Mouse (Mus musculus): Measurements from ENCODE around the gene Spock2. TPM values are rescaled to one million over a fixed set of nuclear protein-coding genes. Genes with fewer than 3 reads are reported as not detected.
A peak's percentile ranks its signal among the peaks of the same experiment; 100 is the strongest.
"Not testable (repeated sequence)": the region's sequence is repeated elsewhere in the genome, so short reads cannot be mapped to it uniquely, and the experiment has no call there.

The Spock2 gene
- polyA plus RNA-seq, 1 experiment from 2014 or later, result 20.4 TPM

DNA sequence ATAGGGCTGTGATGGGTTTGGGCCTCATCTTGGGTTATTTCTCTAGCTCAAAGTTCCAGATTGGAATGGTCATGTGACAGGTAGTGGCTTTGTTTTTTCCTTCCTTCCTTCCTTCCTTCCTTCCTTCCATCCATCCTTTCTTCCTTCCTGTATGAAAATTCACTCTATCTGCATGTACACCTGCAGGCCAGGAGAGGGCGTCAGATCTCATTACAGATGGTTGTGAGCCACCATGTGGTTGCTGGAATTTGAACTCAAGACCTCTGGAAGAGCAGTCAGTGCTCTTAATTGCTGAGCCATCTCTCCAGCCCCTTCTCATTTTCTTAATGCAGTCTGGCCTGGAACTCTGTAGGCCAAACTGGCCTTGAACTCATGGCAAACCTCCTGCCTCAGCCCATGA, 30.0 kb downstream of the Spock2 start:
- not testable (repeated sequence) for H3K4me3 ChIP-seq; H3K27ac ChIP-seq; H3K9me3 ChIP-seq; H3K27me3 ChIP-seq (ENCODE audit: insufficient read depth, poor library complexity, severe bottlenecking); H3K36me3 ChIP-seq; DNase-seq (ENCODE audit: low spot score)
- H3K4me1 ChIP-seq (replicated peaks), result peaks cover 20% of the 10 kb centered on the region
- 64% methylated on average over 1 of the region's 1 CpGs for WGBS

GRCm38 (mm10) chr10:60136935-60137334, 30.9 kb downstream of the Spock2 start:
- Histone ChIP-seq H3K36me3 (no peaks in the 10 kb centered on the region), H3K27me3 (ENCODE audit: insufficient read depth, poor library complexity, severe bottlenecking) (no peaks in the 10 kb centered on the region), H3K4me1 (replicated peaks) (peaks cover 20% of the 10 kb centered on the region), H3K4me3 (no peak overlapping the region), H3K9me3 (no peaks in the 10 kb centered on the region), H3K27ac (no peak overlapping the region)
- no peak for DNase-seq (ENCODE audit: low spot score)
- WGBS, result 78% methylated on average over 7 of the region's 7 CpGs

DNA sequence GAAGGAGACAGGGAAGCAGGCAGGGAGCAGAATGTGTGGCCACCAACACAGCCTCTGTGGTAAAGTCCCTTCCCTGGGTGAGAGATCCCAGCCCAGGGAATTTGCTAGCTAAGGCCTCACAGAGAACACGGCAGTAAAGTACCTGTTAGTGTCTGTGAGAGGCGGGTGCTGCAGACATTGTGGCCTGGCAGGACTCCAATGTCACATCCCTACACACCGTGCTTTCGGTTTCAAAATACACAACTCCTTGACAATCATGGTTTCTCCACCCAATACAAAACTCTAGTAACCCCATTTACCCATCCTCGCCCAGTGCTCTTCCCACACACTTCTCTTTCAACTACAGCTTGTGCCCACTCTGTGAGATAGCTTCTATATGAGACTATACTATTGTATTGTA, 32.7 kb downstream of the Spock2 start:
- no peak overlapping the region for H3K27ac ChIP-seq
- no peaks in the 10 kb centered on the region for H3K27me3 ChIP-seq (ENCODE audit: insufficient read depth, poor library complexity, severe bottlenecking)
- H3K4me1 ChIP-seq (replicated peaks), result peaks cover 12% of the 10 kb centered on the region
- no peak overlapping the region for H3K4me3 ChIP-seq
- H3K36me3 ChIP-seq, result no peaks in the 10 kb centered on the region
- no peak for DNase-seq (ENCODE audit: low spot score)
- 88% methylated on average over 5 of the region's 5 CpGs for whole genome bisulfite sequencing
- no peaks in the 10 kb centered on the region for H3K9me3 ChIP-seq

GRCm38 (mm10) chr10:60140751-60141150, 34.7 kb downstream of the Spock2 start:
- H3K4me3 ChIP-seq, result no peak overlapping the region
- H3K9me3 ChIP-seq, result no peaks in the 10 kb centered on the region
- H3K27ac ChIP-seq, result no peak overlapping the region
- 0 out of 2 replicates have a peak, but pooled peaks cover 5% of the 10 kb centered on the region for H3K4me1 ChIP-seq (replicated peaks)
- DNase-seq (ENCODE audit: low spot score), result no peak
- no peaks in the 10 kb centered on the region for H3K36me3 ChIP-seq
- H3K27me3 ChIP-seq (ENCODE audit: insufficient read depth, poor library complexity, severe bottlenecking), result no peaks in the 10 kb centered on the region
- WGBS, result 89% methylated on average over 4 of the region's 4 CpGs

- Histone ChIP-seq H3K4me3 (no peak overlapping the region), H3K4me1 (replicated peaks) (0 out of 2 replicates have a peak, but pooled peaks cover 2% of the 10 kb centered on the region), H3K27ac (no peak overlapping the region), H3K9me3 (no peaks in the 10 kb centered on the region), H3K27me3 (ENCODE audit: insufficient read depth, poor library complexity, severe bottlenecking) (no peaks in the 10 kb centered on the region), H3K36me3 (no peaks in the 10 kb centered on the region)
- DNase-seq (ENCODE audit: low spot score), result no peak
- 89% methylated on average over 3 of the region's 3 CpGs for WGBS
Observed at GRCm38 (mm10) chr10:60141656-60142160, 35.7 kb downstream of the Spock2 start.

- H3K27me3 ChIP-seq (ENCODE audit: insufficient read depth, poor library complexity, severe bottlenecking); H3K36me3 ChIP-seq; H3K9me3 ChIP-seq; H3K4me3 ChIP-seq; H3K27ac ChIP-seq; H3K4me1 ChIP-seq (replicated peaks); DNase-seq (ENCODE audit: low spot score): not testable (repeated sequence)
- 73% methylated on average over 10 of the region's 10 CpGs for WGBS
Observed at GRCm38 (mm10) chr10:60147510-60148047, 41.6 kb downstream of the Spock2 start.

DNA sequence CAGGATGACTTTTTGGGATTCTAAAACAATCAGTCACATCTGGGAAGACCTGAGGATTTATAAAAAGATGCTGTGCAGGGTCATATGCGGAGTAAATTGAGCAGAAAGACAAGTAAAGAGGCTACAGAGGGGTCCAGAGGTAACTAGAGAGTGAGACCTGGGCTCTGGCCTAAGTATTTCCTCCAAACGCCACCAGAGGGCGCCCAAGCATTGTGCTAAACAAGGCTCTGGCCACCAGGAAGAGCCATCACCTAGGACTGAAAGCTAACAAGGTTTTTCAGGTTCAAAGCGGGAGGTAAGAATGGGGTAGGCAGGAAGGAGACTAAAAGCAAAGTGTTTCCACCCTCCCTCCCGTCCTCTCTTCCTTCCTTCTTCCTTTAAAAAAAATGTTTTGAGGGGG, 42.1 kb downstream of the Spock2 start:
- 8% methylated on average over 5 of the region's 5 CpGs for WGBS
- no peaks in the 10 kb centered on the region for H3K27me3 ChIP-seq (ENCODE audit: insufficient read depth, poor library complexity, severe bottlenecking)
- no peak overlapping the region for H3K27ac ChIP-seq
- no peak overlapping the region for H3K4me3 ChIP-seq
- H3K4me1 ChIP-seq (replicated peaks), result peaks cover 8% of the 10 kb centered on the region
- no peaks in the 10 kb centered on the region for H3K9me3 ChIP-seq
- DNase-seq (ENCODE audit: low spot score), result peak; percentile 84
- H3K36me3 ChIP-seq, result no peaks in the 10 kb centered on the region

DNA sequence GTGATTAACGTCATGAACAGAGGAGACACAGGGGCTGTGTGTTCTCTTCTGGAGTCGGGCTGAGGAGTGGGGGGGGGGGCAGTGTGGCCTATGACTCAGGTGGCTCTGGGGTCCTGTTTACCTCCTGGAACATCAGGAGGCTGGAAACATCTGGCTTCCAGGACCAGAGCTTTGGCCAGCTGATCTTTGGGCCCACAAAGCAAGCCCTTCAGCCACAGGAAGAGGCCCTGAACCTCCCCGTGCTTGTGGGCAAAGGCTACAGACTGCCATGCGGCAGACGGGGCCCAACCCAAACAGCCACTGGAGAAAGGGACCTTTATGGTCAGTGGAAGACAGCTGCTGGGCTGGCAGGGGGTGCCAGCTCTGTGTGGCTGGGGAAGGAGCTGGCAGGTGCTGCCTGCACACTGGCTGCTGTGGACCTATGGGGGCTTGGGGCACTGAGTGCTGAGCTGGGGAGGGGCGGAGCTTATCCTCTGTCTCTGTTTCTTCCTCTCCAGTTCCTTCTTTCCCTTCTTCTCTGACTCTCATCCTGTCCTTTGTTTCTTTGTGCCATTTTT, 45.2 kb downstream of the Spock2 start:
- Histone ChIP-seq H3K36me3 (no peaks in the 10 kb centered on the region), H3K4me1 (replicated peaks) (peaks cover 8% of the 10 kb centered on the region), H3K9me3 (no peaks in the 10 kb centered on the region), H3K27ac (0 out of 2 replicates have a peak overlapping the region, but pooled peaks have one; percentile 57), H3K27me3 (ENCODE audit: insufficient read depth, poor library complexity, severe bottlenecking) (no peaks in the 10 kb centered on the region), H3K4me3 (no peak overlapping the region)
- DNase-seq (ENCODE audit: low spot score), result no peak
- 72% methylated on average over 6 of the region's 6 CpGs for WGBS

DNA sequence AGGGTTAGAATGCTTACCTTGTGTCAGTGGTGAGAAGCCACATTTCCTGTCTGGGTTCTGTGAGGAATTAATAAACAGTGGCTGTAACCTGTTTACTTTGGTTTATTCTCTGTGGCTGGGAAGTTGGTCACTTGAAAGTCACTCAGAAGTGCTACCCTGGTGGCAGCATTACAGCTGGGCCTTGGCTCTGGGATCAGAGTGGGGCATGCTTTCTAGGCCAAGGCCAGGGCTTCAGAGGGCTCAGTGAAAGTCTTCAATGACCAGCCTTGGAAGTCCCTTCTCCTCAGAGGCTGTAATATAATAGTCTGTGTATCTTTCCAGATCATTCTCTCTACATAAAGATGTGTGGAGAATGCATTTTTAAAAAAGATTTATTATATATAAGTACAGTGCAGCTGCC, 50.0 kb downstream of the Spock2 start:
- no peak for DNase-seq (ENCODE audit: low spot score)
- Histone ChIP-seq H3K27ac (no peak overlapping the region), H3K9me3 (no peaks in the 10 kb centered on the region), H3K4me3 (no peak overlapping the region), H3K36me3 (no peaks in the 10 kb centered on the region), H3K27me3 (ENCODE audit: insufficient read depth, poor library complexity, severe bottlenecking) (no peaks in the 10 kb centered on the region), H3K4me1 (replicated peaks) (peaks cover 6% of the 10 kb centered on the region)

DNA sequence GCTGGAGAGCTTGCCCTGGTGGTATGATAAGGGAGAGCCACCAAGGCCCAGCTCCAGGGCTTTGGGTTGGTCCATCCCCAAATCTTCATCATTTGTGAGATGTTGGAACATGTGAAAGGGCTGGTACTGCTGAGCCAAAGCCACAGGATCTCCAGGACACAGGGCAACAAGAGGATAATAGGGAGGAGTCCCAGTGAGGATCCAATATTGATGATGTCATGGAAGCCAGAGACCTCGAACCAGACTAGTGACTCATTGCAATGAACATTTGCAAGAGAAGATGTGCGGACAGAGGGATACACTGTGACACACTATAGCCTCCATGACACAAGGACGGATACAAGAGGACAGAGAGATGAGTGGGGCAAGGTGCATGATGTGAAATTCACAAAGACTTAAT, 52.1 kb downstream of the Spock2 start:
- 83% methylated on average over 3 of the region's 3 CpGs for WGBS
- no peak overlapping the region for H3K27ac ChIP-seq
- H3K4me1 ChIP-seq (replicated peaks), result peaks cover 8% of the 10 kb centered on the region
- no peaks in the 10 kb centered on the region for H3K9me3 ChIP-seq
- H3K36me3 ChIP-seq, result no peaks in the 10 kb centered on the region
- DNase-seq (ENCODE audit: low spot score), result no peak
- no peak overlapping the region for H3K4me3 ChIP-seq
- no peaks in the 10 kb centered on the region for H3K27me3 ChIP-seq (ENCODE audit: insufficient read depth, poor library complexity, severe bottlenecking)

- peaks cover 14% of the 10 kb centered on the region for H3K4me1 ChIP-seq (replicated peaks)
- not testable (repeated sequence) for H3K27ac ChIP-seq; DNase-seq (ENCODE audit: low spot score); H3K9me3 ChIP-seq; H3K4me3 ChIP-seq; H3K27me3 ChIP-seq (ENCODE audit: insufficient read depth, poor library complexity, severe bottlenecking); H3K36me3 ChIP-seq
- WGBS, result 74% methylated on average over 3 of the region's 3 CpGs
Observed at GRCm38 (mm10) chr10:60161397-60161796, 55.4 kb downstream of the Spock2 start.

DNA sequence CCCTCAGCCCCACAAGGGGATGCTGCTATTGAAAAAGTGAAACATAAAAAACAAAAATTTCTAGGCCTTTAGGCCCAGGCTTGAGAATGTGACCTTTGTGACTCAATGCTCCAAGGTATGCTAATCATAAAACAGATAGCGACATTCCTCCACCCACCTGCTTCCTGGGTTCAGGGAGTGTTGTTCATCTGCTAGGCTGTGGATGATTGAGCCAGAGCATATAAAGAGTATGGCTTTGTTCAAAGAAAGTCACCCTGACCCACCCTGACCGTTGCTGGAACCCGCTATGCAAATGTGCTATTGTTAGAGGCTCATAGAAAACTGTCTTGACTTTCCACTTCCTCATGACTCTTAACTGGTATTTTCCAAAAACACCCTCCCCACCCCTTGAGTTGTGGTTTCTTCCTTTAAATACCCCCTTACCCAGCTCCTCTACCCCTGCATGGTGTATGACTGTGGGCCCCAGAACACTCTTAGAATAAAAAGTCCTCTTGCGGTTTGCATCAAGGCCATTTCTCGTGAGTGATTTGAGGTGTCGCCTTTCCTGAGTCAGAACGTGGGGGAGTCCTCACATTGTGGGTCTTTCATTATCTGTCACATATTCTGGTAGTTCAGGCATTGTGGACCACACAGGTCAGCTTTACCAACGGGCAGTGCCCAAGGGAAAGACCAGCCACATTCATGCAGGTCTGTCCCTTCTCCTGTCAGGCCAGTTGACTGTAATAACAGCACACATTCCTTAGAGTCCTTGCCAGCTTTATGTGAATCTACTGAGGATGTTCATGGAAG, 56.4 kb downstream of the Spock2 start:
- not testable (repeated sequence) for H3K27me3 ChIP-seq (ENCODE audit: insufficient read depth, poor library complexity, severe bottlenecking)
- 82% methylated on average over 8 of the region's 8 CpGs for WGBS

DNA sequence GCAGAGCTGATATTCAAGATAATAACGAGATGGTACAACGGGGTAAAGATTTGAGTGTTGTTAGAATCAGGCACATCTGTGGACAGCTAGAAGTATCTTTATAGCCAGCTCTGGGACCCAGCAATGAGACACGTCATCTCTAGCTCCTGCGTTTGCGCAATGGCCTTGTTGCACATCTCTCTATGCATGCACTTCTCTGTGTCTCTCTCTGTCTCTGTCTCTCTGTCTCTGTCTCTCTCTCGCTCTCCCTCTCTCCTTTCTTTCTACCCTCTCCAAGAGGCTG, 56.9 kb downstream of the Spock2 start:
- Histone ChIP-seq H3K27me3 (ENCODE audit: insufficient read depth, poor library complexity, severe bottlenecking) (no peaks in the 10 kb centered on the region), H3K36me3 (no peaks in the 10 kb centered on the region), H3K4me1 (replicated peaks) (peaks cover 16% of the 10 kb centered on the region), H3K27ac (no peak overlapping the region), H3K9me3 (0 out of 2 replicates have a peak, but pooled peaks cover 4% of the 10 kb centered on the region), H3K4me3 (no peak overlapping the region)
- no peak for DNase-seq (ENCODE audit: low spot score)
- 95% methylated on average over 6 of the region's 6 CpGs for WGBS

More for the DNA sequence above, 56.4 kb downstream of the Spock2 start:
- not testable (repeated sequence) for DNase-seq (ENCODE audit: low spot score); H3K9me3 ChIP-seq; H3K27ac ChIP-seq; H3K36me3 ChIP-seq; H3K4me3 ChIP-seq
- H3K4me1 ChIP-seq (replicated peaks), result peaks cover 16% of the 10 kb centered on the region

Measured in hindbrain, embryonic 10.5 days (tissue).